Mouse (Mus musculus) right cerebral cortex, postnatal 10 days (tissue): ENCODE results near the gene Kcne1.

ENCODE experiments used
- DNase-seq, 2 experiments: peaks; one replicate each; pipeline ENCODE4 v3.0.0; 2021; ENCODE audit warnings: low spot score in 2 of 2

The Kcne1 gene

GRCm38 (mm10) chr16:92359229-92359628, at the start of gene Kcne1:
Gene Kcne1 (minus strand): TSS chr16:92359468.
- DNase-seq: no peak

DNA sequence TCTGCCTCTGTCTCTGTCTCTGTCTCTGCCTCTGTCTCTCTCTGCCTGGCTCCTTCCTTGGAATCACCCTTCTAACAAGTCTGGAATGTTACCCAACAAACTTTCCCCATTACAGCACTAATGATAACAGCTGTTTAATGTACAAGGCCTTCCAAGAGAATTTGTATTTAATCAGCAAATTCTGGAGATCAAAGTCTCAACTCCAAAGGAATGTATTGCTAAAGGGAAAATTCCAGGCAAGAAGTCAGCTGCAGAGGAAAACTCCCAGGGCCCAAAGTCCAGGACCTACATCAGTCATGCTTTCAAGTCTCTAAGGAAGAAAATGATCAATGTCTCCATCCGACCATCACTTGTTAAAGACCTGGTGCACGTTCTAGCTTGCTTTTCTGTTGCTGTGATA, 48.6 kb upstream of the Kcne1 start:
- DNase-seq: no peak

- DNase-seq: no peak
These were observed 44.9 kb upstream of the Kcne1 start for GRCm38 (mm10) chr16:92404141-92404540.

DNA sequence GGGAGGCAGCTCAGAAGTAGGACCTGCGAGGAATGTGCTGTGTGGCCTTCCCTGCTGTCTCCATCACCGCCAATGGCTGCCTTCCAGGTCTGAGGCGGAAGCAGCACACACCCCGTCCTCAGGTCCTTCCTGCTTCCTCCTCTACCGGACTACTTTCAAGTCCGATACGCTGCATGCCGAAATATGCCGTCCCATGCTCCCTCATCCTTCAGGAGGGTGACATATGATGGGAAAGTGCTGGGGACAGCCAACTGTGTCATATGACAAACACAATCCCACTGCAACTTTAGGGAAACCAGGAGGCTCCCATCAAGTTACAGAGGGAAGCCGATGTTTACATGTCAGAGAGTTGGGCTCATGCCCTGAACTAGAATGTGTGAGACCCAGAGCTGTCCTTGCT, 43.8 kb upstream of the Kcne1 start:
- no peak for DNase-seq

- DNase-seq: no peak
These were observed 42.9 kb upstream of the Kcne1 start for GRCm38 (mm10) chr16:92402216-92402615.

GRCm38 (mm10) chr16:92401206-92401605, 41.9 kb upstream of the Kcne1 start:
- DNase-seq: no peak

DNA sequence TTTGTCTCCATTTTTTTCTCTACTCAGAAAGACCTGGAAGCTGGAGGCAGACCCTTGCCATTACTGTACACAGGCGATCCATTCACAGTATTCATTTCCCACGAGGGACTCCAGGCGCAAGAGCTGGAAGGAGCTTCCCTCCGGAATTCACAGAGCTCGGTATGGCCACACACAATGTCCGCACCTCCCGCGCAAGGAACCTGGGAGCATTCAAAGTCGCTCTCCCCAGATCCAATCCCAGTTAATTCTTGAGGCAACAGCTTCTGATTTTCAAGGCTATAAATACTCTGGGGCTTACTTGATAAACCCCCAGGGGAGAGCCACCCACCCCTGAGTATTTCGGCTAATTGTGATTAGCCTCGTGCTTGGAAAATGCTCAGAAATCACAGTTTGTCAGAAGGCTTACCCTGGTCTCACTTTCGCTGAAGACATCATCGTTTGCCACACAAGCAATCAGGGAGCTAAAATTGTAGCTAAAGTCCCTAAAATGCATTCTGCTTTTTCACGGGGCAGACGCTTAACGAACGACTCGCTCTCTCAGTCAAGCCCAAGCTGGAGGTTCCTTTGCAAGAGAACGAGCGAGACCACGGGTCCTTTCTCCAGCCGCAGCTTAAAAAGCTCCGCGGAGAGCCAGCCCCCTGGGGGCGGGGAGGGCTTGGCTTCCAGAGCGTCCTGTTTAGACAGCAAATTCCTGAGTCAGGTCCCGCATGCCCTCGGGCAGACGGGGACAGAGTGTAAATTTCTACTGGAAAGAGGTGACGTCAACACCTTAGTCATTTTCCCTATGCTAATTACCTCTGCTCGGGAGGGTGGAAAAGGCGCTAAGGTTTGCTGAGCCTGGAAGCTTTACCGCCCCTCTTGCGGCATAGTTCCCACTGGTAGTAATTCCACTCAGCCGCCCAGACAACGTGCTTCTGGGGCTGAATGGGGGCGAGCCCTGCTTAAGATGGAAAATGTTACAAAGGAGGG, 40.5 kb upstream of the Kcne1 start:
- peak; percentile 84 to 86 for DNase-seq

- DNase-seq: no peak
These were observed 39.4 kb upstream of the Kcne1 start for GRCm38 (mm10) chr16:92398574-92399118.

- DNase-seq: no peak
These were observed 38.7 kb upstream of the Kcne1 start for GRCm38 (mm10) chr16:92397745-92398573.

GRCm38 (mm10) chr16:92393732-92394131, 34.5 kb upstream of the Kcne1 start:
- DNase-seq: no peak

DNA sequence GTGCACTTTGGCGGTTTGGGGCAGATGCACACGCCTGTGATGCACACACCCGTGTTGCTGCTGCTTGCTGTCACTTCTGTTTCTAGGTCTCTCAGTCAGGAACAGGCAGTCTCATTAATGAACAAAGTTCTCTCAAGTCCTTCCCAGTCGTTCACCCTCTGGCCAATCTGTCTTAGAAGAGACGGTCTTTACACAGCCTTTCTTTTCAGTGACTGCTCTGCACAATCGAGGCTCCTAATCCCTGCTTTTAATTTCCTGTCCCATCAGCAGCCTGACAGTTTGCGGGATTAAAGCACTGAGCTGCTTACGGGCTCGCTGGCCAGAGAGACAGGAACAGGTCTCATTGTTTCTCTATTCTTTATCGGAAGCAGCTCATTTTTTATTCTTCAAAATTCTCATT, 28.4 kb upstream of the Kcne1 start:
- no peak for DNase-seq

DNA sequence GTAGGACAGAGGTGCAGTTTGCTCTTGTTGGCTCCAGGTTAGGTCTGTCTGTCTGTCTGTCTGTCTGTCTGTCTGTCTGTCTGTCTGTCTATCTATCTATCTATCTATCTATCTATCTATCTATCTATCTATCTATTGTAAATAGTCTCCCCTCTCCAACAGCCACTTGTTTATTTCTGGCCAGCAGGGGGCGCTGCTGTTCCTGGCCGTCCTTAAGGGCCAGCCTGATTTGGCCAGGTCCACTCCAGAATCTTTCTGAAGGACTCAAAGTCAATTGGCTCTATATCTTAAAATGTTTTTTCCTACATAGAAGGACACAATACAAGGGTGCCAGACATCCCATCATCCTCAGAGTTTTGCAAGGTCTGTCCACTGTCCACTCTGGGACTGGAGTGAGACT, 25.8 kb upstream of the Kcne1 start:
- DNase-seq: peak in 1 of 2 experiments; percentile 65

DNA sequence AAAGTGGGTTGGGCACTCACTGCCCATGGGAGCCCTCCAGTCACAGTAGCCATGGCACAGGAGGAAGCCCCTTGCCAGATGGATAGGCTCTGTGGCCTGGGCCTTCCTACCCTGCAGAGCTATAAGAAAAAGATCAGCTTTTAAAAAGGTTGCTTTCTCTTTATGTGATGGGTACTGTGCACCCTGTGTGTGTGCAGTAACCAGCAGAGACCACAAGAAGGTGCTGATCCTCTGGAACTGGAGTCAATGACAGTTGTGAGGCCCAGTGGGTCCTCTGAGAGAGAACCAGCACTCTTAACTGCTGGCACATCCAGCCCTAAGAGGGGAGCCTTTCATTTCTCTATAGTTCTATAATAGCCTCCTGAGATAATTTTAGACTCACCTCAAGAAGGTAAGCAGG, 24.1 kb upstream of the Kcne1 start:
- DNase-seq: no peak

- DNase-seq: peak; percentile 92 to 94
These were observed 23.2 kb upstream of the Kcne1 start for GRCm38 (mm10) chr16:92382508-92382907.

DNA sequence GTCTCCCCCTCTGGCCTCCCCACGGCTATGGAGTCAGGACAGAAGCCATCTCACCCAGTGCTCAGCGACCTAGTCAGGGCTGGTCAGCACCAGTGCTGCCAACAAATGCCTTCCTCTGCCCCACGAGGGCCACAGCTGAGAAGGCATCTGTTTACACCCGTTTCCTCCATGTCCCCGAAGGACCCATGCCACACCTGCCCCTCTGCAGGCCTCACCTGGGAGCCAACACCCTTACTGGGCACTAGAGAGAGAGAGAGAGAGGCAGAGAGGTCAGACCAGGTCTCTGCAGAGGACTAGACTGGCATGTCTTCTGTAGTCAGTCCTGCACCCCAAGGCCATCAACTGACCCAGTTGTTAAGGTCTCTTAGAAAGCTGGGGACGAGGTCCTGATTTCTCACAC, 21.8 kb upstream of the Kcne1 start:
- no peak for DNase-seq

- DNase-seq: peak; percentile 54 to 58
These were observed 17.7 kb upstream of the Kcne1 start for GRCm38 (mm10) chr16:92376976-92377375.

DNA sequence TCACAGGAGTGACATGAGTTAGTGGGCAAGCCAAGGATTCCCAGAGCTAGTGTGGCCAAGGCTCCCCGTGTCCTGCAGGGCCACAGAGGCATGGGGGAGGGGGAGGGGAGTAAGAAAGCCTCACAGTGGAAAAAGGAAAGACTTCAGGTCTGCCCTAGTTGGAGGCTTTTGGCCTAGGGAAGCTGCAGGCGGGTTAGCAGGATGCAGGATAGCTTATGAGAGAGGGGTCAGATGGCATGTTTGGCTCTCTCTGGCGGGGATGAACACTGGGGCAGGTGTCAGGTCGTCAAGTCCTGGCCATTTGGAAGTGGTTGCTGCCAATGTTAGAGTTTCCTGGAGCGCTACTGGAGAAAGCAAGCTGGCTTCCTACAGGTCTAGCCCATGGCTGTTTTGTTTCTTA, 12.4 kb upstream of the Kcne1 start:
- no peak for DNase-seq

- DNase-seq: no peak
These were observed 10.0 kb upstream of the Kcne1 start for GRCm38 (mm10) chr16:92369260-92369659.

DNA sequence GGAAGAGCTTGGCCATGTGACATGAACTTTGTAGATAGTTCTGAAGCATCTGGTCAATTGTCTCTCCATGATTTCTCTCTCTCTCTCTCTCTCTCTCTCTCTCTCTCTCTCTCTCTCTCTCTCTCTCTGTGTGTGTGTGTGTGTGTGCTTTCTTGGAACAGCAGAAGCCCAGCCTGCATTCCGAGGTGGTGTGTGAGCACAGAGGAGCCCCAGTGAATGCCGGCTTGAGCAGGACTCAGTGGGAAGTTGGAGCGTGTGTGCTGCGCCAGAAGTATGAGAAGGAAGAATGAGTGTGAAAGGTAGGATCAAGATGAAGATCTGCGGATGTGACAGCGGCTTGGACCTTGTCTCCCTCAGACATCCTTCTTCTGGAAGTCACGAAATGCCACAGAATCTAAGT, 6.2 kb upstream of the Kcne1 start:
- DNase-seq: no peak

- DNase-seq: no peak
These were observed 1.4 kb upstream of the Kcne1 start for GRCm38 (mm10) chr16:92360711-92361110.

GRCm38 (mm10) chr16:92358734-92359133, 534 bp downstream of the Kcne1 start:
- DNase-seq: no peak

DNA sequence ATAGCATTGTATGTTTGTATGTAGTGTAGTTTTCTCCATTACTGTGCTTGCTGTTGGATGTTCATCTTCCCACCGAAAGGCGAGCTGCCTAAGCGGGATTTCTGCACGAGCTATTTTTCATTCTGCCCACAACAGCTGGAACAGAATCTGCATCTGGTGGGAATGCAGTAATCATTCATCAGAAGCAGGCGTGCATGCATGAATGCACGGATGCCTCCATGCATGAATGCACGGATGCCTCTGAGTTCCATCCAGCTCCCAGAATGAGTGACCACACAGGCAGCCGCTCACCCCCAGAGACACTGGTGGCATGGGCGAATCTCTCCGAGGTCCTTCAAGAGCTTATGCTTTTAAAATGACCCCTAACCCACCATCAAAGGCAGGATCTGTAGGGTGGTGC, 1.7 kb downstream of the Kcne1 start:
- DNase-seq: no peak
